Mouse (Mus musculus): ENCODE results near the gene CK137956.

CK137956 gene

DNA sequence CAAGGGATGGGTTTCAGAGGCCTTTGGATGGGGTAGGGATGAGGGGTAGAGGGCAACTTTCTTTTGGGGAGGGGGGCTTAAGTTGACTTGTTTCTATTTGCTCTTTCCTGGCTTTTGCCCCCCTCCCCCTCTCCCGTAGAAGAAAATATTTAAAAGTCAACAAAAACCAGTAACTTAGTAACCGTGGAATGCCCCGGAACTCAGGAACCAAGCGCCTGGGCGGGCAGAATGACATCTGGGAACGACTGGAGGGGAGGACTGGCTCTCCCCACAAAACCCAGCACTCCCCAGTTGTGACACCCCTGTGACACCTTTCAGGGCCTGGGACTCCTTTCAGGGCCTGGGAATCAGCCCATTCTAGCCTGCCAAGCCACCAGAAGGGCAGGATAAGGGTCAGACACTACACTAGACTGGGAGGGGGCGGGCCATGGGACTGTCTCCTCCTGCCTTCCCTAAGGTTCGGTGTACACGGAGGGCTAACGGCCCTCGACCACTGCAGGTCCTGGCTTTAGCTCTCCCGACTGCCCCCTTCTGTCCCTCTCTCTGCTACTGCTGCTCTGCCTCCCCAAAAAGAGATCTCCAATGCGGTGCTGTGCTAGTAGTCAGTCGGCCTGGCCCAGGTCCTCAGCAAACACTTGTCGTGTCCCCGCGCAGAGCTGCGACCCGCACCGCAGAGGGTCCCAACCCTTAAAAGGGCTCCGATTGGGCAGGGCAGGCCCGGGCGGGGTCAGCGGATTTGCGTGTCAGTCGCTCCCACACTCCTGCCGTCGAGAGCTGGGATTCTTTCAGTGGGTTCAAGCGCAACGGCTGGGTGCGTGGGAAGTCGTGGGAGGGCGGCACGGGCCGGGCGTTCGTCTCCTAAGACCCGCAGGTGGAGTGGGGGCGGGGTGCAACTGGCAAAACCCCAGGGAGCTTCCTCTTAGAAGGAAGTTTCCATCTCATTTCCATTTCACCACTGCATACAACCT, at the start of gene CK137956:
Gene CK137956 (minus strand): TSS at position 51 of the 968 bp plus-strand sequence.
- peak; percentile 60 for DNase-seq (ENCODE audit: low spot score)

DNA sequence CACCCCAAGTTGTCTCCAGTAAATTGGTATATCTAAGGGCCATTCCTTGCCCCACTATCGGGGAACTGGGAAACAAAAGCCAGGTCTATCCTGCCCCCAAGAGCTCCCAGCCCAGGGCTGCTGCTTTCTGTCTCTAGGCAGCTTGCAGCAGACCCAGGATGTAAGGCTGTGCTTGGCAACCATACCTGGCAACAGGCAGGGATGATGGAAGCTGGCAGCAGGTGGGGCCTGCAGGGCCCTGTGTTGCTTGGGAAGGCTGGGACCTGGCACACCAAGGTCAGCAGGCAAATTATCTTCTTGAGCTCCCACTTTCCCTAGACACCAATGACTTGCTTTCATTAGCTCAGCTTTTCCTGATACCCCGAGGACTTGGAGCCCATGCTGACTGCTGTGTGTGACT, 48.7 kb upstream of the CK137956 start:
- no peak for DNase-seq (ENCODE audit: low spot score)

GRCm38 (mm10) chr4:128004797-128005452, 34.2 kb upstream of the CK137956 start:
- DNase-seq (ENCODE audit: low spot score) = no peak

- DNase-seq (ENCODE audit: low spot score) = no peak
Observed at GRCm38 (mm10) chr4:128002638-128003101, 31.9 kb upstream of the CK137956 start.

DNA sequence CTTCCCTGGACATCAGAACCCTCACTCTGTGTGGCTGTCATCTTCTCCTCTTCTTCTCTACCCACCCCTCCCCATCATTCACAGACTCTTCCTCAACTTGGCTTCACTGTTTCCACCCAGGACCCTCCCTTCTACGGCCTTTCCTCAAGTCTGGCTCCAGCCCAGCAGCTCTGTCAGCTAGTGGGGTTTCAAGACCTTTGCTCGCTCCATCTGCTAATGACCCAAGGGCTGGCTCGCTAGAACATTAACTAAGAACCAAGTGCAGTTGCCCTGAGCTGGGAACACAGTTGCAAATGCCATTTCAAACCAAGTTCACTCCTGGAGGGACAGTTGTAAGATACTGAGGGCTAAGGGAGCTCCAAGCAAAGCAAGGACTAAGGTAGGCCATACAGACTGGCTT, 28.5 kb upstream of the CK137956 start:
- no peak for DNase-seq (ENCODE audit: low spot score)

- DNase-seq (ENCODE audit: low spot score) = peak; percentile 49
Observed at GRCm38 (mm10) chr4:127989347-127989995, 18.7 kb upstream of the CK137956 start.

DNA sequence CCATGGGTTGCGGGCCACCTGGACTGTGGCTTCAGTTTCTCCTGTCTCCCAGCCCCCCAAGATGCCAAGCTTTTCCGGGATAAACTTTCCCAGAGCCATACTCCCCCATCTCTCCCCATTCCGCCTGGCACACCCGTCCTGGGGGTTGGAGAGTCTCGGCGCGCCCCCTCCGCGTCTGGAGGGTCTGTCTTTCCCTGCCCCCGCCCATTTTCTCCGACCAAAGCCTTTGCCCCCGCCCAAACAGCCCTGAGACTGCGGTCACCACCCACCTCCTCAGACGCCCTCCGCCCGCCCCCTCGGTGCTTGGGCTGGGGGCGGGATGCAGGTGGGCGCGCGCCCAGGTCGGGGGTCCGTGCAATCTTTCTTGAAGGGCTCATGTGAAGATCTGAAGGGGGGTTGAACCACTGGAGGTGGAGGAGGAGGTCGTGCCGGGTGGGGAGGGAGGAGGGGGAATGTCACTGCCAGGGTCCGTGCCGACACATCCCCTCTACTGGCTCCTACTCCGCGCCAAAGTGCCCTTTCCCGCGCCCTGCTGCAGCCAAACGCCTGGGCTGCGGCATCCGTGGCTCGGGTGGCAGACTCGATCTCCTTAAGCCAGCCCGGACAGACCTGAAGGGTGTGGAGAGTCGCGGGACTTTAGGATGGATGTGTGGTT, 17.9 kb upstream of the CK137956 start:
- DNase-seq (ENCODE audit: low spot score) = peak; percentile 5

- DNase-seq (ENCODE audit: low spot score) = peak; percentile 52
Observed at GRCm38 (mm10) chr4:127987784-127988455, 17.2 kb upstream of the CK137956 start, which contains the start of gene Csmd2. Gene Csmd2 (plus strand): TSS chr4:127987857.

GRCm38 (mm10) chr4:127987270-127987669, 16.5 kb upstream of the CK137956 start:
- peak; percentile 36 for DNase-seq (ENCODE audit: low spot score)

DNA sequence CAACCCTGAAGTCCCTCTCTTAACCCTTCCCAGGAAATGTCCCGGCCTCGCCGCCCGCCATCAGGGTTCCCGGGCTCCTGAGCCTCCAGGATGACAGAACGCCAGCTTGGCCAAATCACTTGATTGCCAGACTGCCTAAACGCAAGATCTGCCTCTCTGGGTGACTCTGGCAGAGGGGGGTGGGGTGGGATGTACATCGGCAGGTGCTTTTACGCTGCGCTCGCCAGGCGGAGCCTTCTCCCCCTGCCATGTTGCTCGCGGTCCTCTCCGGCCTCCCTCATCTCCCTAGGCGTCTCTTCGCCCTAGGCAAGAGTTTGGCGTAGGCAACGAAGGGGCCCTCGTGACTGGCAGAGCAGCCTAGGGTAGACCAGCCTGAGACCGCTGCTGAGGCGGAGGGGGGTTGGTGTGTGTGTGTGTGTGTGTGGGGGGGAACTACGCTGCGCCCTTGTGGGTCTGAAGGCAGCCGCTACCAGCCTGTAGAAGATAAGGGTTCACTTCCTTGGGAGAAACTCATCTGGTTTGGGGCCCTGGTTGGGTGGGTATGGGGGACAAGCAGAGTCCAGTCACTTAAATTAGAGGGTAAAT, 15.8 kb upstream of the CK137956 start:
- peak; percentile 40 for DNase-seq (ENCODE audit: low spot score)

GRCm38 (mm10) chr4:127985874-127986273, 15.1 kb upstream of the CK137956 start:
- DNase-seq (ENCODE audit: low spot score) = no peak

DNA sequence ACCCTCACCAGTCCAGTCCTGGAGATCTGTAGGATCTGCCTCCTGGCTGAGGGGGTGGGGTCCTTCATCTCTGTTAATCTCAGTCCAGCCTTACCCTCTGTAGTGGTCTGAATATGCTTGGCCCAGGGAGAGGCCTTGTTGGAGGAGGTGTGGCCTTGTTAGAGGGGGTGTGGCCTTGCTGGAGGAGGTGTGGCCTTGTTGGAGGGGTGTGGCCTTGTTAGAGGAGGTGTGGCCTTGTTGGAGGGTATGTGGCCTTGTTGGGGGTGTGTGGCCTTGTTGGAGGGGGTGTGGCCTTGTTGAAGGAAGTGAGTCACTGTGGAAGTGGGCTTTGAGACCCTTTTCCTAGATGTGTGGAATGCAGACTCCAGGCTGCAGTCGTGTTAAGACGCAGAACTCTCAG, 13.7 kb upstream of the CK137956 start:
- no peak for DNase-seq (ENCODE audit: low spot score)

DNA sequence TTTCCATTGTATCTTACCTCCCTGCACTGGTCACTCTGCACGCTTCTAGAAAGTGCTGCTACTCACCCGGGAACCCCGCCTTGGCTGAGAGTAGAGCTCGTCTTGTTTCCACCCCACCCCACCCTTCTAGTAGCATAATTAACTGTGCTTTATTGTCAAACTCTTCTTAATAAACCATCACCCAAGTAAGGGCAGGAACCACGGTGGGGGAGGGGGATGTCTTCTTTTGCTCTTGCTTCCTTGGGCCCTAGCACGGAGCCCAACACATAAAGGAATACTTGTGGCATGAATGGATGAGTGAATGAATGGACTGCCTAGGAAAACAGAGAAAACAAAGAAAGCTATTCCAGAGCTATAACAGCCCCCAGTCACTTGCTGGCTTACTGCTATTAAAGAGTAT, 10.4 kb upstream of the CK137956 start:
- peak; percentile 22 for DNase-seq (ENCODE audit: low spot score)

DNA sequence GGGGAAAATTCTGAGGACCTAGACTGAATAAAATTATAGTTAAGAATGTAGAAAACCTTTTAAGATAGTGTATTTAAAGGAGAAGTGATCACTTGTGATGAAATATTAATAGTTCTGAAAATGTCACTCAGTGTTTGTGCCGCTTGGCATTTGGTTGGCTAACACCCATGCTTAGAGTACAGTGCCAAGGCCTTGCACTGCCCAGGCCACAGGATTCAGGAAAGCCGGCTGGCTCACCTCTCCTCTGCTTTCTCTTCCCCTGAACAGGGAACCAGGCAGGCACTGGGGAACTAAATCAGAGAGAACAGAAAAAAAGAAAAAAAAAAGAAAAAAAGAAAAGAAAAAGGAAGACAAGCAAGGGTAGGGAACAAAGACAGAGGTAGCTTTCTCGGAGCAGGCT, 2.2 kb upstream of the CK137956 start:
- no peak for DNase-seq (ENCODE audit: low spot score)

DNA sequence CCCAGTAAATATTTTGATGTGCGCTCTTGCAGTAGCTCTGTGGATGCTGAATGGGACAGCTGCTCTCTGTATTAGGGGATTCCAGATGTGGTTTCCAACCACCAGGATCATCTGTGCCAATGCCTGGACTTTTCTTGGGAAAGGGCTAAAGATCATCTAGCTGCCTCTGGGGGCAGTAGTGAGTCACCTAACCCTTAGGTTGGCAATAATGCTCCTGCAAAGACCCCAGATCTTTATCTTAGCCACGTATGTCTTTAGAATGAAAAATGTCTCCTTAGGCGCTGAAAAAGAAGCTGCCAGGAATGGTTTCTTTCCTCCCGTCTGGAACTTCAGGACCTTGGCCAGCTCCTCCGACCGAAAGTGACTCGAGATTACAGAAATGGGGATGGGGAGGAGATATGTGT, 731 bp downstream of the CK137956 start:
- DNase-seq (ENCODE audit: low spot score) = peak; percentile 79

- DNase-seq (ENCODE audit: low spot score) = no peak
Observed at GRCm38 (mm10) chr4:127969101-127969500, 1.6 kb downstream of the CK137956 start.

GRCm38 (mm10) chr4:127953006-127953710, 17.6 kb downstream of the CK137956 start:
- DNase-seq (ENCODE audit: low spot score) = peak; percentile 23

- no peak for DNase-seq (ENCODE audit: low spot score)
Observed at GRCm38 (mm10) chr4:127947696-127948095, 23.1 kb downstream of the CK137956 start.

- DNase-seq (ENCODE audit: low spot score) = no peak
Observed at GRCm38 (mm10) chr4:127937474-127937873, 33.3 kb downstream of the CK137956 start.

DNA sequence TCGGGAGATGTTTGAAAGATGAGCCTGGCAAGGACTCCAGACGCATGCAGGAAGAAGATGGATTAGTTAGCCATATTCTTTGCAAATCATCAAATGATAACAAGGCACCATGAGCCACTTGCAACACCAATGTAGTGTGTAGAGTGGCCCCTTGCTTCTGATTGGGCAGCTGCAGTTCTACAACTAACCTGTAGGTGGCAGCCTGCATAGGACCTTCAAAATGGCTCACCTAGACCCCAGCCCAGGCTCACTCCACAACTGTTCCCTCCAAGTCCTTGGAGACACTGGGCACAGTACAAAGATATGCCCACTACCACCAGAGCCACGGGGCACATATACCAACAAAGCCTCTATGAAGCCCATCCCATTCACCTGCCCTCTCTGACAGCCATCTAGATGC, 35.4 kb downstream of the CK137956 start:
- peak; percentile 59 for DNase-seq (ENCODE audit: low spot score)

Measured in embryo, embryonic 10.5 days (tissue).